Mouse (Mus musculus) cortical plate, adult 2 months (tissue): Measurements from ENCODE around the gene Tmprss11a. TPM values are rescaled to one million over a fixed set of nuclear protein-coding genes. Genes with fewer than 3 reads are reported as not detected.
A peak's percentile ranks its signal among the peaks of the same experiment; 100 is the strongest.

ENCODE experiments used
- H3K27ac ChIP-seq: fragments of 200-500 bp; 2 replicates; pipeline ENCODE4 v1.5.1; 2012; ENCODE audit warnings: low read length, control low read depth, inconsistent platforms; ENCODE audit not compliant: insufficient read depth
- H3K4me1 ChIP-seq: fragments of 200-500 bp; 2 replicates; pipeline ENCODE4 v1.6.1; 2011; ENCODE audit warnings: low read length; ENCODE audit not compliant: control insufficient read depth, insufficient read depth
- H3K4me3 ChIP-seq: fragments of 200-500 bp; 2 replicates; pipeline ENCODE4 v1.5.1; 2011; ENCODE audit warnings: mild to moderate bottlenecking, low read length, control low read depth; ENCODE audit not compliant: insufficient read depth
- CTCF ChIP-seq: fragments of 200-500 bp; IDR thresholded peaks from 2 replicates; pipeline ENCODE4 v1.5.1; 2011; ENCODE audit warnings: mild to moderate bottlenecking, control low read depth, low read length; ENCODE audit not compliant: insufficient read depth; ENCODE audit errors: extremely low read depth
- POLR2A ChIP-seq: fragments of 200-500 bp; IDR thresholded peaks from 2 replicates; pipeline ENCODE4 v1.6.1; 2011; ENCODE audit warnings: mild to moderate bottlenecking, low read length, control low read depth; ENCODE audit not compliant: insufficient read depth; ENCODE audit errors: extremely low read depth
- polyA plus RNA-seq: library from polyadenylated mRNA; depleted of rRNA; stranded (reverse); fragments of >200 nt; gene quantifications from 2 replicates; pipeline ENCODE4 v1.2.3, GENCODE M21; 2012; rRNA removed

The Tmprss11a gene
- polyA plus RNA-seq, result 0.04 TPM in 1 of 2 replicates, not detected in the other

DNA sequence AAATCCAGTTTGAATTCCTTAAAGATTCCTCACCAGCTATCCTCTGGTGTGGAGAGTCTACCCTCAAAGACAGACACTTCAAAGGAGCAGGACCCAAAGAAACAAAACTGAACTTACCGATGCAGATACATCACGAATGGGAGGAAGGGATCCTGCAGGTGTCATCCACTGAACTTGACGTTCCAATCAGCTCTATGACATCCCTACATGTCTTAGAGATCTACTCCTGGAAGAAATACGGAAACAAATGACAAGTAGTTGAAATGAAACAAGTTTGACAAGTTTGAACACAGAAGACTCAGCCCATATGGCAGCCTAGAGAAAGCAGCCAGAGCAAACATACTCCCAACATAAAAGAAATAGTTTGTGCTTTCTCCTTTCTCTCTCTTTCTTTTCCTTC is at the start of gene Tmprss11a:
Tmprss11a (minus strand) TSS at position 101 of the 400 bp plus-strand sequence.
- H3K4me1 ChIP-seq, result no peaks in the 10 kb centered on the region
- TF ChIP-seq CTCF (no peak), POLR2A (no peak)
- no peak within 1 kb of the TSS for H3K27ac ChIP-seq
- H3K4me3 ChIP-seq, result no peak within 1 kb of the TSS

DNA sequence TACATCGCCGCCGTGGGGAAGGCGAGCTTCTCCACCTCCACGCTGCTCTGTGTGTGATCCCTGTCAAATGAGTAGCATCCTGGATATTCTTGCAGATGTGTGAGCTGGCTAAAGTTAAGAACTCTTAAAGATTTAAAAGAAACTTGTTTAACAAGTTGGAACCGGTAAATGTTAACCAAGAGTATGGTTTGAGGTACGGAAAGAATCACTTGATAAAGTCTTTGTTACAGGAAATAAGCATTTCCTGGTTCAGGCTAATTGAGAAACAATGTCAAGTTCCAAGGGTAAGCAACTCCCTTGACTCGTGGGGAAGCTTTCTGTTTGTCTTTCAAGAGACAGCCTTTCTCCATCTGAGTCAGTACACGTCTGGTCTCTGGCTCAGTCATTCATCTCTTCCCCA is 49.7 kb upstream of the Tmprss11a start, which contains the start of gene Tmprss11g:
Tmprss11g (minus strand) TSS at position 101 of the 400 bp plus-strand sequence.
- TF ChIP-seq POLR2A, result no peak
- Histone ChIP-seq H3K27ac (no peak within 1 kb of the TSS), H3K4me3 (no peak within 1 kb of the TSS), H3K4me1 (no peaks in the 10 kb centered on the region)

- Histone ChIP-seq H3K4me1 (no peaks in the 10 kb centered on the region), H3K27ac (no peak overlapping the region), H3K4me3 (no peak overlapping the region)
- TF ChIP-seq CTCF, result no peak
- no peak for TF ChIP-seq POLR2A
These were observed 42.7 kb upstream of the Tmprss11a start for GRCm38 (mm10) chr5:86511538-86511937.

DNA sequence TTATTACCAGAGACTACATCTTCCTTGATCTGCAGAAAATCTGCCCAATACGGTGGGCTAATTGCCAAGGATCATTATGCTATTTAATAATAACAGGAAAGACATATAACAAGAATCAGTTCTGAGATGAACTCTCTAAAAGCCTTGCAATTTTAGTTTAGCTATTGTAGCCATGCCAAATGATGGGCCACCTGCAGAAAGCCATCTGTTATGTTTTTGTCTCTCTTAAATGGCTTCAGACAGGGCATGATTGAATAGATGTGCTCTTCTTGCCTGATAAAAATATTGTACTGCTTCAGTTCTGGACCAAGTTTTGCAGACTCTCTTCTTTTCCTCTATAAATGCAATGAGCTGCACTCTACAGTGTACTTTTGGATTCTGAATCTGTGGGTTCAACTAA is 24.7 kb upstream of the Tmprss11a start:
- H3K4me1 ChIP-seq, result no peaks in the 10 kb centered on the region
- H3K27ac ChIP-seq, result no peak overlapping the region
- H3K4me3 ChIP-seq, result no peak overlapping the region
- TF ChIP-seq POLR2A (no peak), CTCF (no peak)

- Histone ChIP-seq H3K4me1 (no peaks in the 10 kb centered on the region), H3K27ac (no peak overlapping the region), H3K4me3 (no peak overlapping the region)
- TF ChIP-seq POLR2A, result no peak
- no peak for TF ChIP-seq CTCF
These were observed 13.8 kb upstream of the Tmprss11a start for GRCm38 (mm10) chr5:86482562-86482961.

DNA sequence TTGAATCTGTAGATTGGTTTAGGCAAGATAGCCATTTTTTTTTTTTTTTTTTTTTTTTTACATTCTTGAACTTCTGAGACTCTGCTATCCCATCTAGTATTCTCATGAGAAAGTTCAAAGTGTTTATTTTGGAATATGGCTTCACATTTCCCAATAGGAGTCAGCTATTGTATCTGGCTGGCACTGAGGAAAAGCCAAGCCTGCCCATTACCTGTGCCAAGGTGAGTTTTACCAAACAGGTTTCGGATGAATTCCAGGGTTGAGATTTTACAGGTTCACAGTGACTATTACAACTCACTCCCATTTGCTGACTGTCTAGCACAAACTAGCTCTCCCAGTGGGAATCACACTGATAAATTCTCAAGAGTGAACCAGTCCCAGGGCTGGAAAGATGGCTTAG is 13.2 kb upstream of the Tmprss11a start:
- Histone ChIP-seq H3K4me3 (no peak overlapping the region), H3K4me1 (no peaks in the 10 kb centered on the region), H3K27ac (no peak overlapping the region)
- TF ChIP-seq CTCF (no peak), POLR2A (no peak)

GRCm38 (mm10) chr5:86473859-86474258 is 5.1 kb upstream of the Tmprss11a start:
- Histone ChIP-seq H3K4me1 (no peaks in the 10 kb centered on the region), H3K4me3 (no peak overlapping the region), H3K27ac (no peak overlapping the region)
- TF ChIP-seq CTCF, result no peak
- TF ChIP-seq POLR2A, result no peak

GRCm38 (mm10) chr5:86439306-86439705 is 29.5 kb downstream of the Tmprss11a start:
- Histone ChIP-seq H3K4me1 (no peaks in the 10 kb centered on the region), H3K4me3 (no peak overlapping the region), H3K27ac (no peak overlapping the region)
- TF ChIP-seq POLR2A, result no peak
- no peak for TF ChIP-seq CTCF

DNA sequence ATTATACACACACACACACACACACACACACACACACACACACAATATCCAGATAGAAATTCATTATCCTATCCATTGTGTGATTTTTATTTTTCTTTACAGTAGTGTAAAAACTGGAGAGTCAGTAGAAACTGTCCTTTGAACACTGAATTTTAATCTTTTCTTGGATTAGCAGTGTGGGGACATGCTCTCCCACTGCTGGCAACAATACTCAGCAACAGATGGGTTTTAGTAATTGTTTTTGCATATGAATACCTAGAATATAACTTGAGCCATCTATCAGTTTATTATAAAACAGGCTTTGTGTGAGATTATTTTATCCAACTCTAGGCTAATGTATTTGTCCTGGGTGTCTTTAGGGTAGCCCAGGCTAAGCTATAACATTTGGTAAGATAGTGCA is 30.2 kb downstream of the Tmprss11a start:
- Histone ChIP-seq H3K4me3 (no peak overlapping the region), H3K27ac (no peak overlapping the region), H3K4me1 (no peaks in the 10 kb centered on the region)
- TF ChIP-seq POLR2A, result no peak
- TF ChIP-seq CTCF, result no peak

DNA sequence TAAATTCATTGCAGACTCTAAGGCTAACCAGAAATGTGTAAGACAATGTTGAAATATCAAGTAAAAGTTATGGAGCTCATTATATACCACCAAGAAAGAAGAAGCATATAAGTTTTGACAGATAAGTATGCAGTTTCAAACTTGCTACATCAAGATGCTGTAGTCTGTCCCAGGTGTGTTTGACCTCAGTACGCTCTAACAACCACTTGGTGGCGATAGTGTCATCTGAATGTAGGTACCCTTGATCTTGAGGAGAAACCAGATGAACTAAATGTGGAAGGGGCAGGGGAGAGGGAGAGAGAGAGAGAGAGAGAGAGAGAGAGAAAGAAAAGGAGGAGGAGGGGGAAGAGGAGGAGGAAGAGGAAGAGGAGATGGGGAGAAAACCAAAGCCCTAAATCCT is 36.1 kb downstream of the Tmprss11a start:
- H3K4me3 ChIP-seq, result no peak overlapping the region
- no peaks in the 10 kb centered on the region for H3K4me1 ChIP-seq
- TF ChIP-seq CTCF, result peak; percentile 54
- TF ChIP-seq POLR2A, result no peak
- no peak overlapping the region for H3K27ac ChIP-seq

DNA sequence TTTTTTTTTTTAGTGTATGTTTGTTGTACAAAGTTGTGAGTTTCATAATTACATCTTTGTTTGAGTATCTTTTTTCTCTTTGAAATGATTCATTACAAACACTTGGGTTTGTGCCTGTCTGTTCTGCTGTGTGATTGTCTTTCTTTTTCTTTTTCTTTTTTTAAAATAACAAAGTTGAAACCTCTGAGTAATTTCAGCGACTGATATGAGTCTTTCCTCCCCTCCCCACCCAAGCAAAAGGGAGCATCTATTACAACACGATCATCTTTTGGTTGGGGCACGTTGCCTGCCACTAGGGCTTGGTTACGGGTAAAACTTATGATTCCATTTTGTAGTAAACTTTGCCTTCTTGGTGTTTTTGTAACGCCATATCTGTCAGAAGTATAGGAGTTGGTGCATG is 37.7 kb downstream of the Tmprss11a start:
- no peak overlapping the region for H3K27ac ChIP-seq
- no peak for TF ChIP-seq CTCF
- no peak for TF ChIP-seq POLR2A
- no peak overlapping the region for H3K4me3 ChIP-seq
- H3K4me1 ChIP-seq, result no peaks in the 10 kb centered on the region
